Mouse (Mus musculus): ENCODE data around the gene Iars.

Iars gene

GRCm38 (mm10) chr13:49681351-49682232 is at the start of gene Iars:
Gene Iars, plus strand, starts transcription at chr13:49682100.
- no peaks in the 10 kb centered on the region for H3K9me3 ChIP-seq (ENCODE audit: low read length)
- TF ChIP-seq NANOG (IDR thresholded peaks at IDR 0.05; ENCODE audit: borderline replicate concordance, low read length) (no peak), POU5F1 (IDR thresholded peaks at IDR 0.05; ENCODE audit: borderline replicate concordance, low read length) (no peak), CTCF (conservative IDR thresholded peaks at IDR 0.05; ENCODE audit: low read length) (no peak)
- peaks cover 45% of the 10 kb centered on the region for H3K4me1 ChIP-seq (replicated peaks; ENCODE audit: low read depth, low read length)
- H3K36me3 ChIP-seq (ENCODE audit: insufficient read depth, low read length): peaks cover 51% of the 10 kb centered on the region
- no peaks in the 10 kb centered on the region for H3K27me3 ChIP-seq (ENCODE audit: insufficient read depth, low read length)
- peak within 1 kb of the TSS; percentile 97 for H3K4me3 ChIP-seq (replicated peaks; ENCODE audit: low read length)

- H3K4me1 ChIP-seq (replicated peaks; ENCODE audit: low read depth, low read length): no peaks in the 10 kb centered on the region
- no peak for TF ChIP-seq POU5F1 (IDR thresholded peaks at IDR 0.05; ENCODE audit: borderline replicate concordance, low read length)
- no peak for TF ChIP-seq NANOG (IDR thresholded peaks at IDR 0.05; ENCODE audit: borderline replicate concordance, low read length)
- TF ChIP-seq CTCF (conservative IDR thresholded peaks at IDR 0.05; ENCODE audit: low read length): no peak
- H3K9me3 ChIP-seq (ENCODE audit: low read length): no peaks in the 10 kb centered on the region
- H3K4me3 ChIP-seq (replicated peaks; ENCODE audit: low read length): no peak overlapping the region
- no peaks in the 10 kb centered on the region for H3K27me3 ChIP-seq (ENCODE audit: insufficient read depth, low read length)
- peaks cover 52% of the 10 kb centered on the region for H3K36me3 ChIP-seq (ENCODE audit: insufficient read depth, low read length)
These were observed 41.9 kb upstream of the Iars start for GRCm38 (mm10) chr13:49639965-49640364.

GRCm38 (mm10) chr13:49642650-49643049 is 39.2 kb upstream of the Iars start:
- Histone ChIP-seq H3K36me3 (ENCODE audit: insufficient read depth, low read length) (peaks cover 58% of the 10 kb centered on the region), H3K4me3 (replicated peaks; ENCODE audit: low read length) (no peak overlapping the region), H3K4me1 (replicated peaks; ENCODE audit: low read depth, low read length) (0 out of 2 replicates have a peak, but pooled peaks cover 5% of the 10 kb centered on the region), H3K27me3 (ENCODE audit: insufficient read depth, low read length) (no peaks in the 10 kb centered on the region), H3K9me3 (ENCODE audit: low read length) (no peaks in the 10 kb centered on the region)
- TF ChIP-seq CTCF (conservative IDR thresholded peaks at IDR 0.05; ENCODE audit: low read length) (no peak), POU5F1 (IDR thresholded peaks at IDR 0.05; ENCODE audit: borderline replicate concordance, low read length) (no peak), NANOG (IDR thresholded peaks at IDR 0.05; ENCODE audit: borderline replicate concordance, low read length) (no peak)

GRCm38 (mm10) chr13:49643669-49644362 is 38.1 kb upstream of the Iars start:
- H3K9me3 ChIP-seq (ENCODE audit: low read length): no peaks in the 10 kb centered on the region
- 0 out of 2 replicates have a peak, but pooled peaks cover 5% of the 10 kb centered on the region for H3K4me1 ChIP-seq (replicated peaks; ENCODE audit: low read depth, low read length)
- H3K4me3 ChIP-seq (replicated peaks; ENCODE audit: low read length): no peak overlapping the region
- TF ChIP-seq CTCF (conservative IDR thresholded peaks at IDR 0.05; ENCODE audit: low read length) (no peak), NANOG (IDR thresholded peaks at IDR 0.05; ENCODE audit: borderline replicate concordance, low read length) (no peak), POU5F1 (IDR thresholded peaks at IDR 0.05; ENCODE audit: borderline replicate concordance, low read length) (no peak)
- H3K27me3 ChIP-seq (ENCODE audit: insufficient read depth, low read length): no peaks in the 10 kb centered on the region
- H3K36me3 ChIP-seq (ENCODE audit: insufficient read depth, low read length): peaks cover 62% of the 10 kb centered on the region

GRCm38 (mm10) chr13:49644731-49645529 is 37.0 kb upstream of the Iars start:
- Histone ChIP-seq H3K4me1 (replicated peaks; ENCODE audit: low read depth, low read length) (0 out of 2 replicates have a peak, but pooled peaks cover 5% of the 10 kb centered on the region), H3K36me3 (ENCODE audit: insufficient read depth, low read length) (peaks cover 64% of the 10 kb centered on the region), H3K4me3 (replicated peaks; ENCODE audit: low read length) (no peak overlapping the region), H3K27me3 (ENCODE audit: insufficient read depth, low read length) (no peaks in the 10 kb centered on the region), H3K9me3 (ENCODE audit: low read length) (no peaks in the 10 kb centered on the region)
- TF ChIP-seq NANOG (IDR thresholded peaks at IDR 0.05; ENCODE audit: borderline replicate concordance, low read length) (no peak), CTCF (conservative IDR thresholded peaks at IDR 0.05; ENCODE audit: low read length) (peak; percentile 53)

GRCm38 (mm10) chr13:49646019-49646418 is 35.9 kb upstream of the Iars start:
- Histone ChIP-seq H3K9me3 (ENCODE audit: low read length) (no peaks in the 10 kb centered on the region), H3K36me3 (ENCODE audit: insufficient read depth, low read length) (peaks cover 59% of the 10 kb centered on the region), H3K27me3 (ENCODE audit: insufficient read depth, low read length) (no peaks in the 10 kb centered on the region), H3K4me1 (replicated peaks; ENCODE audit: low read depth, low read length) (peaks cover 14% of the 10 kb centered on the region), H3K4me3 (replicated peaks; ENCODE audit: low read length) (no peak overlapping the region)
- TF ChIP-seq POU5F1 (IDR thresholded peaks at IDR 0.05; ENCODE audit: borderline replicate concordance, low read length) (no peak), CTCF (conservative IDR thresholded peaks at IDR 0.05; ENCODE audit: low read length) (no peak), NANOG (IDR thresholded peaks at IDR 0.05; ENCODE audit: borderline replicate concordance, low read length) (no peak)

GRCm38 (mm10) chr13:49651136-49651535 is 30.8 kb upstream of the Iars start:
- H3K36me3 ChIP-seq (ENCODE audit: insufficient read depth, low read length): peaks cover 46% of the 10 kb centered on the region
- H3K27me3 ChIP-seq (ENCODE audit: insufficient read depth, low read length): no peaks in the 10 kb centered on the region
- no peak for TF ChIP-seq POU5F1 (IDR thresholded peaks at IDR 0.05; ENCODE audit: borderline replicate concordance, low read length)
- no peaks in the 10 kb centered on the region for H3K9me3 ChIP-seq (ENCODE audit: low read length)
- peak overlapping the region; percentile 99 for H3K4me3 ChIP-seq (replicated peaks; ENCODE audit: low read length)
- peaks cover 21% of the 10 kb centered on the region for H3K4me1 ChIP-seq (replicated peaks; ENCODE audit: low read depth, low read length)

GRCm38 (mm10) chr13:49651781-49652351 is 30.0 kb upstream of the Iars start:
- Histone ChIP-seq H3K27me3 (ENCODE audit: insufficient read depth, low read length) (no peaks in the 10 kb centered on the region), H3K36me3 (ENCODE audit: insufficient read depth, low read length) (peaks cover 44% of the 10 kb centered on the region), H3K4me1 (replicated peaks; ENCODE audit: low read depth, low read length) (peaks cover 21% of the 10 kb centered on the region), H3K4me3 (replicated peaks; ENCODE audit: low read length) (peak overlapping the region; percentile 99), H3K9me3 (ENCODE audit: low read length) (no peaks in the 10 kb centered on the region)
- no peak for TF ChIP-seq POU5F1 (IDR thresholded peaks at IDR 0.05; ENCODE audit: borderline replicate concordance, low read length)
